Mouse (Mus musculus) cerebellum, adult 2 months (tissue): ENCODE data around the gene Rdh13.

Source experiments
- CTCF ChIP-seq: fragments of 200-500 bp; IDR thresholded peaks from 2 replicates; pipeline ENCODE4 v1.5.1; 2011; ENCODE audit warnings: low read depth, mild to moderate bottlenecking, control low read depth, low read length, moderate library complexity, borderline replicate concordance; ENCODE audit not compliant: insufficient read depth
- POLR2A ChIP-seq: fragments of 200-500 bp; IDR thresholded peaks from 2 replicates; pipeline ENCODE4 v1.6.1; 2011; ENCODE audit warnings: low read length, control low read depth, borderline replicate concordance; ENCODE audit not compliant: insufficient read depth

DNA sequence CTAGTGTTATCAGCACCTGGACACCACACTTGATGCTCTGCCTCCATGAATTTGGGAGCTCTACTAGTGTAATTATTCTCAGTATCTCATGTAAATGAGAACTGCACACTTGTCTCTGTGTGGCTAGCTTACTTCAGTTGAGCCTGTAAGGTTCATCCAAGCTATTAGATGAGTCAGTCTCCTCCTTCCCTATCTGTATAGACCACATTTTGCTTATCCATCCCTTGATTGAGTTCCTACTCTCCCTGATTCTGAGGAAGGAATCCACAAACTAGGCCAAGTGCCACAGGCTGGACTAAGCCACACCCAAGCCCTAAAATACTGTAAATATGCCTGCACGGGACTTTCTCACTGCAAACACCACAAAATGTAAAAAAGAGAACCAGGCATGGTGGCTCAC, 48.5 kb upstream of the Rdh13 start:
- TF ChIP-seq POLR2A (no peak), CTCF (no peak)
